Mouse (Mus musculus) ES-E14 (cell line): Measurements from ENCODE around the gene Prrc2b.

Experiments used
- CHD2 ChIP-seq: IDR thresholded peaks from 2 replicates; pipeline ENCODE4 v1.6.1; 2014; ENCODE audit warnings: mild to moderate bottlenecking, low read depth, low read length, inconsistent platforms
- HCFC1 ChIP-seq: IDR thresholded peaks from 2 replicates; pipeline ENCODE4 v1.6.1; 2012; ENCODE audit warnings: low read length, inconsistent platforms, borderline replicate concordance; ENCODE audit not compliant: insufficient read depth
- MAFK ChIP-seq: IDR thresholded peaks from 2 replicates; pipeline ENCODE4 v1.6.1; 2014; ENCODE audit warnings: mild to moderate bottlenecking, low read depth, low read length, inconsistent platforms; ENCODE audit not compliant: insufficient read depth
- ZNF384 ChIP-seq: IDR thresholded peaks from 2 replicates; pipeline ENCODE4 v1.6.1; 2012; ENCODE audit warnings: low read depth, low read length, inconsistent platforms

GRCm38 (mm10) chr2:32218541-32219334 lies 67.9 kb downstream of the Prrc2b start:
- no peak for TF ChIP-seq HCFC1
- TF ChIP-seq ZNF384, result no peak
- TF ChIP-seq CHD2, result no peak
- no peak for TF ChIP-seq MAFK
